15 mouse cellular contexts compared by ENCODE assay signal in the genomic region with DNA sequence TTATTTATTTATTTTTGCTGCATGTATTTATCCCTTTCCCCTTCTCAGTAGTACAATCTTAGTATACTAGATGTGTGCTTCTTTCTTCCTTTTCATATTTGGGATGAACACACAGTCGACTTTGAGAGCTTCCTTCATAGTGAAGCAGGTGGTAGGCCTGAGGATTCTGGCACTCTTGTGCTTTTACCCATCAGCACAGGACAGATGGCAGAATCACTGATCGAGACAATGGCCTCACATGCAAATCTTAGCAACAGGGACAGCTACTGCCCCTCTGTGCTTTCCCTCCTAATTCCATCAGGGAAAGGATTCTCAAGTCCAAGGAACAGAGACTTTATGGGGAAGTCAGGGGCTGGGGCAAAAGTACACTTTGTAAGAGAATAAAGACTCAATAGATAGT. TPM values are rescaled to one million over a fixed set of nuclear protein-coding genes. Genes with fewer than 3 reads are reported as not detected.
DNase-seq lines count a peak whose midpoint lies in the region; ATAC-seq and TF ChIP-seq lines count a peak whose summit lies in the region.
"Had no signal": no experiment of that assay in that cellular context is flagged by ENCODE, and none has a peak within 500 bp of the region (broad histone marks: within the 10 kb centered on the region; RNA-seq: fewer than 3 reads in every experiment).

No protein-coding gene starts in this region.

- TF ChIP-seq CTCF in left cerebral cortex, adult 2 months (IDR thresholded peaks at IDR 0.05): no peak
- no peak for TF ChIP-seq CTCF in layer of hippocampus, adult 2 months (conservative IDR thresholded peaks at IDR 0.05)

- intact Hi-C loops in left cerebral cortex, postnatal 4 days (cut with DNase I): no loop called here
- intact Hi-C loops in left cerebral cortex, adult 2 months (cut with DNase I): no loop called here

- 0 out of 2 replicates have a peak, but pooled peaks have one; percentile 34 for ATAC-seq in hindbrain, embryonic 15.5 days (ENCODE audit: low FRiP score, low read depth)
- ATAC-seq: intestine, embryonic 15.5 days had no signal

- H3K4me1 ChIP-seq in hindbrain, embryonic 15.5 days (replicated peaks): no peaks in the 10 kb centered on the region
- H3K4me1 ChIP-seq: intestine, embryonic 15.5 days had no signal

- no peaks in the 10 kb centered on the region for H3K36me3 ChIP-seq in hindbrain, embryonic 15.5 days
- H3K36me3 ChIP-seq: G1E; intestine, embryonic 15.5 days had no signal

- WGBS in hindbrain, embryonic 15.5 days: 59% methylated on average over 2 of the region's 2 CpGs

- no peak overlapping the region for H3K4me3 ChIP-seq in left cerebral cortex, adult 2 months
- H3K4me3 ChIP-seq in hindbrain, embryonic 15.5 days: no peak overlapping the region
- no peak overlapping the region for H3K4me3 ChIP-seq in layer of hippocampus, adult 2 months
- H3K4me3 ChIP-seq: intestine, embryonic 15.5 days had no signal

- peak; percentile 62 for DNase-seq in left cerebral cortex, postnatal 4 days
- no peak for DNase-seq in left cerebral cortex, adult 2 months (ENCODE audit: extremely low spot score in 1 of 2, low spot score in 2 of 2)
- peak; percentile 89 for DNase-seq in cerebellum, adult 11-12 months
- peak; percentile 76 to 81 for DNase-seq in cerebellum, postnatal 10 days
- no peak for DNase-seq in adrenal gland, adult (ENCODE audit: inconsistent age in 2 of 2, low spot score in 1 of 2)
- DNase-seq in layer of hippocampus, adult 2 months (ENCODE audit: low spot score in 2 of 2): no peak
- DNase-seq: adrenal gland, adult 8-10 months; gastrocnemius, postnatal 10 days; heart, postnatal 14 days; lung, embryonic 14.5 days had no signal

- H3K27ac ChIP-seq in left cerebral cortex, adult 2 months: no peak overlapping the region
- no peak overlapping the region for H3K27ac ChIP-seq in hindbrain, embryonic 15.5 days (replicated peaks)
- H3K27ac ChIP-seq in layer of hippocampus, adult 2 months: no peak overlapping the region
- H3K27ac ChIP-seq: intestine, embryonic 15.5 days; kidney, postnatal 0 days had no signal

- H3K9me3 ChIP-seq in hindbrain, embryonic 15.5 days: no peaks in the 10 kb centered on the region
- H3K9me3 ChIP-seq: intestine, embryonic 15.5 days had no signal

- no peak overlapping the region for H3K4me2 ChIP-seq in hindbrain, embryonic 15.5 days
- H3K4me2 ChIP-seq: intestine, embryonic 15.5 days; lung, embryonic 14.5 days had no signal

- no peaks in the 10 kb centered on the region for H3K27me3 ChIP-seq in hindbrain, embryonic 15.5 days
- H3K27me3 ChIP-seq: intestine, embryonic 15.5 days had no signal

- H3K9ac ChIP-seq in hindbrain, embryonic 15.5 days: no peak overlapping the region
- H3K9ac ChIP-seq: intestine, embryonic 15.5 days; lung, embryonic 14.5 days had no signal

RNA-seq across cellular contexts. Expression of a gene that starts 33.7 kb away (rescaled TPM):
- 10 to 100 TPM; 18.2 to 19.2 TPM for total RNA-seq in left cerebral cortex, postnatal 4 days (2021)
- total RNA-seq in left cerebral cortex, adult 2 months (2021): 10 to 100 TPM; 23.5 to 26.6 TPM
- polyA plus RNA-seq in hindbrain, embryonic 15.5 days (2015; fragmentation: Nextera tagmentation; extraction: Ambion mirVana): 18.3 and 21.1 TPM in 2 replicates
- 1 to 10 TPM; 5.9 to 6.9 TPM for total RNA-seq in layer of hippocampus, adult 2 months (2021)
- total RNA-seq: heart, postnatal 14 days; liver, adult 2 months had no signal
- polyA plus RNA-seq: G1E; liver, adult 2 months; lung, embryonic 14.5 days had no signal

Comparison
In these comparisons a context has a peak if more than half of its experiments do, and no peak if none do; other contexts are left out.
1. DNase-seq: peak in left cerebral cortex, postnatal 4 days (single experiment), cerebellum, adult 11-12 months (single experiment) and cerebellum, postnatal 10 days (2 of 2); none in left cerebral cortex, adult 2 months (0 of 2), adrenal gland, adult (0 of 2) and layer of hippocampus, adult 2 months (0 of 2).